Mouse (Mus musculus): ENCODE measurements around the gene Accs. TPM values are rescaled to one million over a fixed set of nuclear protein-coding genes. Genes with fewer than 3 reads are reported as not detected.

Gene Accs
- polyA plus RNA-seq (2012; fragmentation: generic; extraction: Trizol), result 4.2 TPM

DNA sequence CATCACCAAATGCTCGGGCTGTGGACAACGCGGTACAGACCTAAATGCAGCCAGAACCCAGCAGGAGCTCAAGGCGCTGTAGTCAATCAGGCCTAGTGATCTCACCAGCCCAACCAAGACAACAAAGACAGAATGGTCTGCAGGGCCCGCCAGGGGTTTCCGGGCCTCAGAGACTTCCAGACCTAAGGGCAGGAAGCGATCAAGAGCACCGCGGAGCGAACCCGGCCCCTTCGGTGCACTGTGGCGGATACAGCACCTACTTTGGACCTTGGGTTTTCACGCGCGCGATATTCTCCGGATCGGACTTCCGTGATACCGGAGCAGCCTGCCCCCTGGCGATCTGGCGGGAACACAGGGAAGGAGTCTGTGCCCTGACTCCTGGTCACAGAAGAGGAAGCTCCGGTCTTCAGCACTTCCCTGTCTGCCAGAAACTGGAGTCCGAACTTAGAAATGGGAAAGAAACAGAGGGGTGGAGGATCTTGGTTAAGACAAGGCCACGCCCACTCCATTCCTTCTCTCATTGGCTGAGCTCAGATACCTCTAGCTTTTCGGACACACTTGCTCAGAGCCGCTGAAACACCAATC is at the start of gene Accs:
Gene Accs (minus strand): TSS at position 439 of the 585 bp plus-strand sequence.
- no peaks in the 10 kb centered on the region for H3K79me2 ChIP-seq (ENCODE audit: control insufficient read depth, insufficient read depth)
- H3ac ChIP-seq (ENCODE audit: control insufficient read depth, insufficient read length), result no peak within 1 kb of the TSS
- H3K27me3 ChIP-seq (ENCODE audit: control insufficient read depth, insufficient read depth, insufficient read length), result peaks cover 12% of the 10 kb centered on the region
- H3K36me3 ChIP-seq (ENCODE audit: control insufficient read depth, insufficient read depth), result no peaks in the 10 kb centered on the region
- H3K4me3 ChIP-seq, result peak within 1 kb of the TSS; percentile 33
- peak within 1 kb of the TSS; percentile 94 for H3K4me2 ChIP-seq (ENCODE audit: low read depth)
- TF ChIP-seq POLR2A (IDR thresholded peaks at IDR 0.05; ENCODE audit: insufficient read length, low read depth), result peak; percentile 41
- no peak for TF ChIP-seq REST (IDR thresholded peaks at IDR 0.05; ENCODE audit: insufficient read depth, insufficient read length)

DNA sequence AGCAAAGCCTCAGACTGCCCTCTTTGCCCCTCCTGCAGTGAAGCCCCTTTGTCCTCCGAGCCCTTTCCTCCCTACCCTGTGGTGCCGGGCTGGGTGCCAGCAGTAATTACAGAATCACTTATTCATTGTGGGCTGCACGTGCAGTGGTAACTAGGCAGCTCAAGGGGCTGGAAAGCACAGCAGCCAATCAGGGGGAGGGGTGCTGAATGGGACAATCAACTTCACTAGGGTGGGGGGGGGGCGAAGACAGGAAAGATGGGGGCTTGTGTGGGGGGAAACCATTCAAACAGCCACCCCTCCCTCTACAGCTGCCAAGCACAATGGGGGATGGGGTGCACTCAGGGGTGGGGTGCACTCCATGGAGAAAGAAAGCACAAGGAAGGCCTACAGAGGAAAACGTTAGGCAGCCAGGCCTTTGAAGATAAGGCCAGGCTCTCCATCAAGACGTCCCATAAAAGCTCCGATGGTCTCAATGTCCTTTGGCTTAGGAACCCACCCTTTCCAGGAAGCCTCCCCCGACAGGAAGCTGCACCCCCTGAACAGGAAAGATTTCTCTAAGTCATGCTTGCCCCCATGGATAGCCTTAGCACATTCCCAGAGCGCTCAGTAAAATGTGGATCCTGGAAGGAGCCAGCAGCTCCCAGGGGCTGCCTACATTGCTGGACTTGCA is 42.0 kb upstream of the Accs start:
- Histone ChIP-seq H3K4me2 (ENCODE audit: low read depth) (no peak overlapping the region), H3K27me3 (ENCODE audit: control insufficient read depth, insufficient read depth, insufficient read length) (no peaks in the 10 kb centered on the region), H3K36me3 (ENCODE audit: control insufficient read depth, insufficient read depth) (no peaks in the 10 kb centered on the region), H3ac (ENCODE audit: control insufficient read depth, insufficient read length) (no peak overlapping the region), H3K4me3 (no peak overlapping the region), H3K79me2 (ENCODE audit: control insufficient read depth, insufficient read depth) (no peaks in the 10 kb centered on the region)
- TF ChIP-seq SRF (IDR thresholded peaks at IDR 0.05; ENCODE audit: control insufficient read depth, insufficient read length, low read depth) (no peak), POLR2AphosphoS2 (IDR thresholded peaks at IDR 0.05; ENCODE audit: insufficient read length, low read depth) (no peak), CEBPB (IDR thresholded peaks at IDR 0.05; ENCODE audit: insufficient read depth, poor library complexity, severe bottlenecking) (no peak), E2F4 (IDR thresholded peaks at IDR 0.05; ENCODE audit: insufficient read depth) (no peak), REST (IDR thresholded peaks at IDR 0.05; ENCODE audit: insufficient read depth, insufficient read length) (no peak), POLR2A (IDR thresholded peaks at IDR 0.05; ENCODE audit: insufficient read length, low read depth) (no peak)

- no peaks in the 10 kb centered on the region for H3K27me3 ChIP-seq (ENCODE audit: control insufficient read depth, insufficient read depth, insufficient read length)
Observed at GRCm38 (mm10) chr2:93890143-93890542, 40.4 kb upstream of the Accs start.

GRCm38 (mm10) chr2:93889071-93889470 is 39.3 kb upstream of the Accs start:
- Histone ChIP-seq H3ac (ENCODE audit: control insufficient read depth, insufficient read length) (no peak overlapping the region), H3K36me3 (ENCODE audit: control insufficient read depth, insufficient read depth) (no peaks in the 10 kb centered on the region), H3K79me2 (ENCODE audit: control insufficient read depth, insufficient read depth) (no peaks in the 10 kb centered on the region), H3K27me3 (ENCODE audit: control insufficient read depth, insufficient read depth, insufficient read length) (no peaks in the 10 kb centered on the region), H3K4me3 (no peak overlapping the region), H3K4me2 (ENCODE audit: low read depth) (no peak overlapping the region)
- TF ChIP-seq REST (IDR thresholded peaks at IDR 0.05; ENCODE audit: insufficient read depth, insufficient read length) (no peak), USF1 (IDR thresholded peaks at IDR 0.05; ENCODE audit: low read depth) (no peak), MAX (IDR thresholded peaks at IDR 0.05; ENCODE audit: low read depth) (no peak), TCF3 (IDR thresholded peaks at IDR 0.05; ENCODE audit: insufficient read length, low read depth) (no peak), E2F4 (IDR thresholded peaks at IDR 0.05; ENCODE audit: insufficient read depth) (no peak), MYOD1 (IDR thresholded peaks at IDR 0.05; ENCODE audit: control insufficient read depth in 1 of 3, insufficient read length in 2 of 3, low read depth in 2 of 3) (no peak), POLR2AphosphoS2 (IDR thresholded peaks at IDR 0.05; ENCODE audit: insufficient read length, low read depth) (no peak), MYOG (IDR thresholded peaks at IDR 0.05; ENCODE audit: control insufficient read depth in 1 of 3, insufficient read depth in 1 of 3, insufficient read length in 2 of 3, low read depth in 2 of 3) (no peak), SRF (IDR thresholded peaks at IDR 0.05; ENCODE audit: control insufficient read depth, insufficient read length, low read depth) (no peak), TCF12 (IDR thresholded peaks at IDR 0.05; ENCODE audit: insufficient read depth, poor library complexity, severe bottlenecking) (no peak), POLR2A (IDR thresholded peaks at IDR 0.05; ENCODE audit: insufficient read length, low read depth) (no peak), CEBPB (IDR thresholded peaks at IDR 0.05; ENCODE audit: insufficient read depth, poor library complexity, severe bottlenecking) (no peak)

More at GRCm38 (mm10) chr2:93890143-93890542, 40.4 kb upstream of the Accs start:
- Histone ChIP-seq H3K4me3 (no peak overlapping the region), H3K79me2 (ENCODE audit: control insufficient read depth, insufficient read depth) (no peaks in the 10 kb centered on the region), H3K4me2 (ENCODE audit: low read depth) (no peak overlapping the region), H3K36me3 (ENCODE audit: control insufficient read depth, insufficient read depth) (no peaks in the 10 kb centered on the region), H3ac (ENCODE audit: control insufficient read depth, insufficient read length) (no peak overlapping the region)
- no peak for TF ChIP-seq MYOG (IDR thresholded peaks at IDR 0.05; ENCODE audit: control insufficient read depth in 1 of 3, insufficient read depth in 1 of 3, insufficient read length in 2 of 3, low read depth in 2 of 3)
- no peak for TF ChIP-seq POLR2AphosphoS2 (IDR thresholded peaks at IDR 0.05; ENCODE audit: insufficient read length, low read depth)
- no peak for TF ChIP-seq SRF (IDR thresholded peaks at IDR 0.05; ENCODE audit: control insufficient read depth, insufficient read length, low read depth)
- TF ChIP-seq MAX (IDR thresholded peaks at IDR 0.05; ENCODE audit: low read depth), result no peak
- no peak for TF ChIP-seq POLR2A (IDR thresholded peaks at IDR 0.05; ENCODE audit: insufficient read length, low read depth)
- no peak for TF ChIP-seq TCF3 (IDR thresholded peaks at IDR 0.05; ENCODE audit: insufficient read length, low read depth)
- no peak for TF ChIP-seq USF1 (IDR thresholded peaks at IDR 0.05; ENCODE audit: low read depth)
- no peak for TF ChIP-seq TCF12 (IDR thresholded peaks at IDR 0.05; ENCODE audit: insufficient read depth, poor library complexity, severe bottlenecking)
- TF ChIP-seq MYOD1 (IDR thresholded peaks at IDR 0.05; ENCODE audit: control insufficient read depth in 1 of 3, insufficient read length in 2 of 3, low read depth in 2 of 3), result no peak
- TF ChIP-seq REST (IDR thresholded peaks at IDR 0.05; ENCODE audit: insufficient read depth, insufficient read length), result no peak
- no peak for TF ChIP-seq E2F4 (IDR thresholded peaks at IDR 0.05; ENCODE audit: insufficient read depth)
- TF ChIP-seq CEBPB (IDR thresholded peaks at IDR 0.05; ENCODE audit: insufficient read depth, poor library complexity, severe bottlenecking), result no peak

DNA sequence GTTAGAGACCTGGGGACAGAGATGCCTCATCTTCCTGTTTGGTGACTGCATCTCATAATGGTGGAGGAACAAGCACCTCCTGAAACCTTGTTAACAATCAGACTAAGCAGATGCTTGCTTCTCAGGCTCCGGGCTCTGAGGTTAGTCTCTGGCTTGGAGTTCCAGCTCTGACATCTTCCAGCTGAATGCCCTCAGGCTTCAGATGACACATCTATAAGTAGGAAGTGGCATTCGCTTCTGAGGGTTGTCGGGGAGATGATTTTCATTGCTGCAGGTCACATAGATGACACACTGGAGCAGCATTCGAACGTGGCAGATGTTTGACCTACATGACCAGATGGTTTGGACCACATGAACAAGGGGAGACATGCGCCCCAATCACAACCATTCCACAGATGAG is 38.6 kb upstream of the Accs start:
- TF ChIP-seq MYOD1 (IDR thresholded peaks at IDR 0.05; ENCODE audit: control insufficient read depth in 1 of 3, insufficient read length in 2 of 3, low read depth in 2 of 3) (no peak), USF1 (IDR thresholded peaks at IDR 0.05; ENCODE audit: low read depth) (no peak), REST (IDR thresholded peaks at IDR 0.05; ENCODE audit: insufficient read depth, insufficient read length) (no peak), MAX (IDR thresholded peaks at IDR 0.05; ENCODE audit: low read depth) (no peak), CEBPB (IDR thresholded peaks at IDR 0.05; ENCODE audit: insufficient read depth, poor library complexity, severe bottlenecking) (no peak)
- Histone ChIP-seq H3K4me3 (no peak overlapping the region), H3K36me3 (ENCODE audit: control insufficient read depth, insufficient read depth) (no peaks in the 10 kb centered on the region), H3K27me3 (ENCODE audit: control insufficient read depth, insufficient read depth, insufficient read length) (no peaks in the 10 kb centered on the region), H3K79me2 (ENCODE audit: control insufficient read depth, insufficient read depth) (no peaks in the 10 kb centered on the region), H3ac (ENCODE audit: control insufficient read depth, insufficient read length) (no peak overlapping the region), H3K4me2 (ENCODE audit: low read depth) (no peak overlapping the region)

All from myocyte (in vitro differentiated cells).